Mouse (Mus musculus): Measurements from ENCODE around the gene Uba52.
A peak's percentile ranks its signal among the peaks of the same experiment; 100 is the strongest.

DNA sequence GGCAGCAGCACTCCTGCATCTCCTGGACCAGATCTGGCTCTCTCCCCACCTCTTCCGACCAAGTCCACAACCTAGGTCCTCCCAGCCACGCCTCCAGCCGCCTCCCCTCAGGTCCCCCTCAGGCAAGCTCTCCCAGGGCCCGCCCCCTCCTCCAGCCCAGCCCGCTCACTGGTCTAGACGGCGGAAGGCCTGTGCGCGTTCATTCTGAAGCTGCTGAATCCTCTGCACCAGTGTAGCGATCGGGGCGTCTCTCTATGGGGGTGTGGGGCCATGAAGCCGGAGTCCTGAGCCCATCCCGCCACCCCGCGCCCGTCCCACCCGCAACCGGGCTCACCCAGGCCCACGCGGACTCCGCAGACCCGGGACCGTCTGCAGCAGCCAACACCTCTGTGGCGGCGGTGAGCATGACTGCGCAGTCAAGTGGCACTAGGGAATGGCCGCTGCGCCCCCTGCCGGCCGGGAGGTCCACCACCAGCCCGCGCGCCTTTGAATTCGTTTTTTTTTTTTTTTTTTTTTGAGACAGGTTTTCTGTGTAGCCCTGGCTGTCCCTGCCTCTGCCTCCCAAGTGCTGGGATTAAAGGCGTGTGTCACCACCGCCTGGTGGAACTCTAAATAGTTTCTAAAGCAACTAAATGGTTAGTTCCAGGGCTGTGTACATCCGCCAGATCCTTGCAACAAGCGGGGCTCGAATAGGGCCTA is 4.1 kb downstream of the Uba52 start, which contains the start of gene Rex1bd:
- TF ChIP-seq CTCF (IDR thresholded peaks at IDR 0.05; ENCODE audit: low read depth, low read length) (peak; percentile 83), POLR2A (IDR thresholded peaks at IDR 0.05; ENCODE audit: extremely low read depth, insufficient read depth, low read length) (no peak; the same call in 1 of the 2 replicates)

Measured in liver, adult 2 months (tissue).